Mouse (Mus musculus) gastrocnemius, adult 8-10 months (tissue): ENCODE results near the gene Ralbp1. TPM values are rescaled to one million over a fixed set of nuclear protein-coding genes. Genes with fewer than 3 reads are reported as not detected.

Experiments used
- DNase-seq, 2 experiments: peaks; one replicate each; pipeline ENCODE4 v3.0.0; 2022; ENCODE audit warnings: low spot score in 2 of 2
- total RNA-seq, 4 experiments: library from RNA; stranded (reverse); gene quantifications; 2 replicates each; pipeline ENCODE4 v1.2.4; 2022

Ralbp1 gene
- total RNA-seq, 4 experiments from 2014 or later, result 24.5 to 31.2 (median 28.6) TPM

DNA sequence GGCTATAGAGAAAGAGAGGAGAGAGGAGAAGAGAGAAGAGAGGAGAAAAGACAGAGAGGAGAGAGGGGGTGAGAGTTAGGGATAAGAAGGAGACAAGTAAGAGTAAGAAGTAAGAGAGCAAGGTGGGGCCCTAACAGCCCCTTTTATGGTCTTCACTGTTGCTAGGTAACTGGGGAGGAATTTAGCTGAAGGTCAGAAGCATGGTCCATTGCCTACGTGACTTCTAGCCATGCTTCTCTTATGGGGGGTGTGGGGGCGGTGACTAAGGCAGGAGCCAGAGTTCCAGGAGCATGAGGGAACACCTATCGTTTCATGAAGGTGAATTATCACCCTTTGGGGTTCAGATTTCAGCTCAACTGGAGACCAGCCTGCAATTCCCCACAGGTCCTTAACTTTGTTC is 10.4 kb upstream of the Ralbp1 start:
- DNase-seq, result no peak

DNA sequence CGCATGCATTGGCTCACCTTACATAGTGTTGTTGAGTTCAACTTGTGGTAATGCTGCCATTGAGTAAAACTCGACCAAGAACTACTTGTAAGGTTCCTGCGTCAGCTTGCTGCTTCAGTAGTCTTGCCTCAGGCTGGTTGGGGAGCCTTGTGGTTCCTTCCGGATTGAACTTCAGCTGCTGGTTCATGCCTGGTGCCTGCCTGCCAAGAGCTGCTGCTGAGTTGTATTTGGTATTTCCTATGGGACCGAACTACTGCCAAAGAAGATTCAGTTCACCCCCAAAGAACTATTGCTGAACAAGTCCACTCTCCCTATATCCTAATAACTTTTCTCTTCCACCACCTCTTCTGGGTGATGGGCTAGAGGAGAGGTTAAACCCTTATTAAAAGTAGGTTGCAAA is 3.9 kb upstream of the Ralbp1 start:
- no peak for DNase-seq

DNA sequence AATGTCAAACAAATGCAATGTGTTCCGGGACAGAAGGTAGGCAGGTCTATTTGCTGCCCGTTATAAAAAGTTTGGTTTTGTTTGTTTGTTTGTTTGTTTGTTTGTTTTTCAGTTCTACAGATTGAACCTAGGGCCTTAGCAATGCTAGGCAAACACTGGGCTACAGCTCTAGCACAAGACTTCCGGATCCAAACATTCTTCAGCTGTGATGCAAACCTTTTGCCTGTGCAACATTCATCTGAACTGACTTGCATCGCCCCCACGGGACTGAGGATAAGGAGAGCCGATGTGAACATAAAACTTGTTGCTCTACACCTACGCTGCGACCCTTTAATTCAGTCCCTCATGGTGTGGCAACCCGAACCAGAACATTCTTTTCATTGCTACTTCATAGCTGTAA is 973 bp upstream of the Ralbp1 start:
- no peak for DNase-seq

DNA sequence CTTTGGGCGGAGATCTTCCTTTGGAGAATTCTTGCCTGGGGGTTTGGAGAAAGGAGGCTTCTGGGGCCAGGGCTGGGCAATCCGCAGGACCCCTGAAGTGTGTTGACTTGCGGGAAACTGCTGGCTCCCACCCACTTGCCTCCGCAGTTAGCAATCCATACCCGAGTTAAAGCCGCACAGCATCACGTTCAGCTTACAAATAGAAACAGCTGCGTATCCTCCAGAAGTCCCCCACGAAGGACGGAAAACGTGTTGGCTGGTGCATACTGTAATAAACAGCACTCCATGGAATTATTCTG is 251 bp downstream of the Ralbp1 start:
- no peak for DNase-seq

DNA sequence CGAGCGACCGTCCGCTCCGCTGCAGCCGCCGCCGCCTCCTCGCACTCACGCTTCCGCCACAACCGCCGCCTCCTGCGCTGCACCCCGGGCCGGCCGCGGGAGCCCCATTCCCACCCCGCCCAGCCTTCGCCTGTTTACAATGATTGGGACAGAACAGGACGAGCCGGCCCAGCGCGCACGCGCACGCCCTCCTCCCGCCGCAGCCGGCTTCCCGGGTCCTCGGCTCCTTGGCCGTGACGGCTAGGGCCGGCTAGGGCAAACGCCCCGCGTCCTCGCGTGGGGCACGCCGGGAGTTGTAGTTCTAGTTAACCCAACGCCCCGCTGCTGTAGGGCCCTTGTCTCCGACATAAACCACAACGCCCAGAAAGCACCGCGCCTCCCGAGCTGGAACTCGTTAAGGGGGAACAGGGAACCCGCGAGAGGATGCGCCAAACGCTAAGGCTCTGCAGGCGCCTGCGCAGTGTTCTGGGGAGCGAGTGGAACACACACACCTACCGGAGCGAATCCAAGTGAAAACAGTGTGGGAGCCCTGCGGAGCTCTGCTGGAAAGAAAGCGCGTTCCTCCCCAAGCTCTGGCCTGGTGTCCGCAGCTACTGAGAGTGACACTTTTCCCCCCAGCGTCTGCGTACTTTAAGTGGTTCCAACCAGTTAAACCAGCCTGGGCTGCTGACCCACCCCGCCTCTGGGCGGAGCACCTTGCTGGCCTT is 754 bp downstream of the Ralbp1 start:
- peak; percentile 99 for DNase-seq

DNA sequence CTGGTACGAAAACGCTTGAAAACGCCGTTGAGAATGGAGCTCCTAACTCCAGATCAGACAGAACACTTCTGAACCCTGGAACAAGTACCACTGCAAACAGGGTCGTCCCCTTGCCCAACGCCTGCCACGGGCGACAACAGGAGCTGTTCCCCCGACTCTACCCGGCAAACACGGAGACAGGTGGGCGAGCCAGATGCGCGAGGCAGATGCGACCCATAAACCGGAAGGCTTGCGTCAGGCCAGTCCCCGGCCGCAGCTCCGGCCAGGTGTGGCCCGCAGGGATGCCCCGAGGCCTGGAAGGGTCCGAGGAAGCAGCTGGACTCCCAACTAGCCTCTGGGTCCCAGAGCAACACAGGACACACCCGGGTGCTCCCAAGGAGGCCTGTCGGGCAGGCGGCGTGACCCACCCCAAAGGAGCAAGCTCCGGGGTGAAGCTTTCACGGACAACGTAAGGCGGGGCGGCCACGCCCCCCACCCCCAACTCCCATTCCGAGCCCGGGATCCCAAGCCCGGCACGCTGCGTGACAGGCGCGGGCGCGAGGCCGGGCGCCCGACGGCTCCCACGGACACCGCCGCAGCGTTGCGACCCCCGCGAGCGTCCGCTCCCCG is 1.4 kb downstream of the Ralbp1 start:
- peak in 1 of 2 experiments; percentile 26 for DNase-seq

DNA sequence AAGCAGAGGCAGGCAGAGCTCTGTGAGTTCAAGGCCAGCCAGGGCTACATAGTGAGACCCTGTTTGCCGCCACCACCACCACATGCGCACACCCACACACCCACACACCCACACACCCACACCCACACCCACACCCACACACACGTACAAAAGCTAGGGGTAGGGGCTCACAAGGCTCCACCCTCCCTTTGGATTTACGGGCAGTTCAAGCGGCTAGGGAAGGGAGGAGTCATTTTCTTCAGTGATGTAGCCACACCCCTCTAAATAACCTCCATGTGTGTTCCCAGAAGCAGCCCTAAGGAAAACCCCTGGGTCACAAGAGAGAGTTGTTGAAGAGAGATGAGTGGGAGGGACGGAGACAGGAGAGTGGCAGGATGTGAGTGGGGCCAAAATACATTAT is 8.6 kb downstream of the Ralbp1 start:
- no peak for DNase-seq

DNA sequence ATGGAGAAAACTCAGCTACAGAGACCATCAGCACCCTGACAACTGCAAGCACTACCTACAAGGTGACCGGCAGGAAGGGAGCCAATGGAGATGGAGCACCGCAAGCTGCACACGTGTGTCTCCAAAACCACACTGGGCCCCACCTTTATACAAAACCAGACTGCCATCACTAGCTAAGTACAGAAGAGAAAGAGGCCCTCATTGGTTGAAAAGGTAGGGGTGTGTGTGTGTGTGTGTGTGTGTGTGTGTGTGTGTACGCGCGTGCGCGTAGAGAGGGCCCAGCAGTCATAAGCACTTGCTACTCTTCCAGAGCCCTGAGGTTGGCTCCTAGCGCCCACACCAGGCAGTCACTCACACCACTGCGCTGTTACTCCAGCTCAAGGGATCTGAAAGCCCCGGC is 11.8 kb downstream of the Ralbp1 start:
- DNase-seq, result no peak

DNA sequence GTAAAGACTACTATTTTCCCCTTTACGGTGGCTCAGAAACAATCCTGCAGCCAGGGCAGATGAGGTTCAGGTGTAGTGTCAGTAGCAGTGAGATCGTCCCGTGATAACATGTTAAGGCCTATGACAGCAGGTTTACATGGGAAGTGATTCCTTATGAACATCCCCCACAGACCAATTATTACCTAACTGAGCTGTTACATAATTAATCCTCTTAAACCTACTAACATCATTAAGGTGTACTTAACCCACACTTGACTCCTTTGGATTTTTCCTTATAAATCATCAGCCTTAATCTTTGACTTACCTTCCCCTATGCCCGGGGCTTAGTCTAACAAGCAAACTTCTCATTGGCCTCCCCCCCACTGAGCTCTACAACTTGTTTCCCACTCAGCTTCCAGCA is 12.4 kb downstream of the Ralbp1 start:
- DNase-seq, result no peak

DNA sequence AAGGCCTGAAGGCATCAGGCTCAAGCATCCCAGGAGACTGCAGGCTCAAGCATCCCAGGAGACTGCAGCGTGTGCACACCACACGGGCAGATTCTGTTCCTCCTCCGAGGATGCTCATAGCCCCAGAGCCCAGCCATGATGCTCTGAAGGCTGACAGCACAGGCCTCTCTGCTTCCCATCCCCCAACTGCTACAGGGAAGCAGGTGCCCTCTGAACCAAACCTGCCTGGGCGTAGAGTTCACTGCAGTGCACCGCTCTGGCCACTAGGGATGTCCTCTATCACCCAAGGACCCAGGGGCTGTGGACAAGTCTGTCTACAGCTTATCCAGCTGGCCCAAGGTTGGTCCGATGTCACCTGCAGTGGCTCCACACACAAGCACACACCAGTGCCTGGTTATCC is 12.9 kb downstream of the Ralbp1 start:
- no peak for DNase-seq

DNA sequence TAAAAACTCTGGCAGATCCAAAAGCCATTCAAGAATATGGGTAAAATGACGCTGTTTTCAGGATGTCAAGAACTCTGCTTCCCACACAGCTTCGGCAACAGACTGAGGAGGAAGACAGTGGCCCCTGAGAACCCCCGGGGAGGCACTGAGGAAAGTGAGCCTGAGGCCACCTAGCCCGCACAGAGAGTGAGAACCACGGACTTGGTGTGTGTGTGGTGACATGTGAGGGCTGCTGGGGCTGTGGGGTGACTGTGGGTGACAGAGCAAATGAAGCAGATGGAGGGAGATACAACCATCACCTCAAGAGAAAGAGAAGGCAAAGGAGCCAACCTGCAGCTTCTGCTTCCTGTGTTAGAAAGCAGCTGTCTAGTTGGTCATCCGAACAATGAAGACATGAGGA is 13.5 kb downstream of the Ralbp1 start:
- DNase-seq, result no peak

DNA sequence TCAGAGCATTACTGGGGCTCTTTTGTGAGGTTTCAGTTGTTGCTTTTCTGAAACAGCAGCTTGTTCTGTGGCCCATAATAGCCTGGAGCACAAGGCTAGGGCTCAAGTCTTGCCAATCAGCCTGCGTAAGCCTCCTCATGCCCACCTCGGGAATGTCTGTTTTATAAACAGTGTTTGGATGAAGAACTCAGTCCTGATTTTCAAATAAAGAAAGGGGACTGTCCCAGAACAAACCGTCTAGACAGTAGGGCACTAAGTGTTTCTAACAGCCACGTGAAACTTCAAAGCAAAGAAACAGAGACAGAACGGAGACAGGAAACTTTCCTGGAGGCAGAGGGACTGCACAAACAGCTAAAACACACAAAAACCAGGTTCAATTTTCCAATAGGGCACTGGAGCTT is 14.0 kb downstream of the Ralbp1 start:
- no peak for DNase-seq

DNA sequence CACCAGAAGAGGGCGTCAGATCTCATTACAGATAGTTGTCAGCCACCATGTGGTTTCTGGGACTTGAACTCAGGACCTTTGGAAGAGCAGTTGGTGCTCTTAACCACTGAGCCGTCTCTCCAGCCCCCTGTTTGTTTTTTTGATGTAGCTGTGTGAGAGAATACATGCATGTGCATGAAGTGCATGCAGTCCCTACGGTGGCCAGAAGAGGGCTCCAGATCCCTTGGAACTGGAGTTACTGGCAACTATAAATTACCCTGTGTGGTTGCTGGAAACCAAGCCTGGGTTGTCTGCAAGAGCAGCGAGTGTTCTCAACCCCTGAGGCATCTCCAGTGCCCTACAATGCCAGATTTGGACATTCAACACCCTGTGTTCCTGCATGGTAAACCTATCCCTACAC is 15.5 kb downstream of the Ralbp1 start:
- DNase-seq, result peak; percentile 68 to 74

DNA sequence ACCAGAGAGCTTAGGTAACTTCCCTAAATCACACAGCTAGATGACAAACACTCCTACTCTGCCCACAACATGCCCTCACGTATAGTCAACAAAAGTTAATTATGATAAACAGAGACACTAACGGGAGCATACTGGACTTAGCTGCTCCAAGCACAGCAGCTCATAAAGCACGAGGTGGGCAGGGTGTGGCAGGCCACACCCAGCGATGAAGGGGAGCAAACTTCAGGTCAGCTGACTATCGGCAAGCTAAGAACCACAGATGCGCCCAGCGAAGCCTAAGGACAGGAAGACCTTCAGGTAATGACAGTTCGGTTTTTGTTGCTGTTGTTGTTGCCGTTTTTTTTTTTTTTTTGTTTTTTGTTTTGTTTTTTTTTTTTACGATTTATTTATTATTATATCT is 15.9 kb downstream of the Ralbp1 start:
- no peak for DNase-seq

DNA sequence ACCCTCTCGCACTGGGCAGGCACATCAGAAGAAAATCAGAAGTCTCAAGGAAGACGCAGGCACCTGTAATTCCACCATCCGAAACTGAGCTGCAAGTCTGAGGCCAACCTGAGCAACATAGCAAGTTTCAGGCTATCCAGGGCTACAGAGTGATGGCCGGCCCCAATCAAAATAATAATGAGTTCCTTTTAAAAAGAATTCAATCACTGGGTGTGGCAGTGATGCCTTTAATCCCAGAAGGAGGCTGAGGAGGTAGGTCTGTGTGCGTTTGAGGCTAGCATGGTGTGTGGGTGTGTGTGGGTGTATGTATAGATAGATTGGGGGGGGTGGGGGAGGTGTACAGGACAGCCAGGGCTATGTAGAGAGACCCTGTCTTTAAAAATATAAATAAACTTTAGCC is 17.6 kb downstream of the Ralbp1 start:
- no peak for DNase-seq

DNA sequence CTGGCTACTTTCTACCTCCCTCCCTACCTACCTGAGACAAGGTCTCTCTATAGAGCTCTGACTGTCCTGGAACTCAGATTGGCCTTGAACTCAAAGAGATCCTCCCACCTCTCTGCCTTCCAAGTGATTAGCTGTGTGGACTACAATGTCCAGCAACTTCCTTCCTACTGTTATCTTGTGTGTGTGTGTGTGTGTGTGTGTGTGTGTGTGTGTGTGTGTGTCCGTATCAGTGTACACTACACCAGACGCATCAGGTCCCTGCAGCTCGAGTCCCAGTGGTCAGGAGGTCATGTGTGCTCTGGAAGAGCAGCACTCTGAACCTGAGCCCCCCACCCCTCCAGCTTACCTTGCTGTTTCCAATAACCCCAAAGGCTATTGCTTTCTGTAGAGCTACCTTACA is 19.4 kb downstream of the Ralbp1 start:
- no peak for DNase-seq

DNA sequence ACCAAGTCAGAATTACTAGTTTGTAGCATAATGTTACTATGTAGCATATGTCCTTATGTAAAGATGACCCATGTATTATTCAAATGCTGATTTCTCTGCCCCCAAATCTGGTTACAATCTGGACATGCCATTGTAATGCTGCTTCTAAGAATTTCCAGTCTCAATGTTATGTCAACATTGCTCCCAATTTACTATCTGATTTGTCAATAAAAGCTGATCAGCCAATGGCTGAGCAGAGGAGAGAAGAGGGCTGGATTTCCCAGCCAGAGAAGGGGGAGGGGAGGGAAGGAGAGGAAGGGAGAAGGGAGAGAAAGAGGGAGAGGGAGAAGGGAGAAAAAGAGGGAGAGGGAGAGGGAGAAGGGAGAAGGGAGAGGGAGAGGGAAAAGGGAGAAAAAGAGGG is 20.3 kb downstream of the Ralbp1 start:
- DNase-seq, result no peak

DNA sequence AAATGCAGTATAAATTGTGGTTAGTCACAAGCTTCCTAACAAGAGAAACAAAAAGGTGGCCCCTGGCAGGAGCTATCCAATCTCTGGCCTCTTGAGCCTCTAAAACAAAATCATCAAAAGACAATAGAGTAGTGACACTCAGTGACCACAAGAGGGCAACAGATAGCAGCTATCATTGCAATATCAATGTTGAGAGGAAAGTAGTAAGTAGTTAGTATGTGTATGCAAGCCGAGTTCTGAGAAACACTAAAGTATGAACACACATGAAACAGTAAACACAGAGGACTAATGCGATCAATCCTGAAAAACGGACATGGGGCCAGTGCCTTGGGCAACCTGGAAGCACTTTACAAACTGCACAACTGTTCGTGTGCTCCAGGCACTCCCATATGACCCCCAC is 20.9 kb downstream of the Ralbp1 start:
- no peak for DNase-seq

DNA sequence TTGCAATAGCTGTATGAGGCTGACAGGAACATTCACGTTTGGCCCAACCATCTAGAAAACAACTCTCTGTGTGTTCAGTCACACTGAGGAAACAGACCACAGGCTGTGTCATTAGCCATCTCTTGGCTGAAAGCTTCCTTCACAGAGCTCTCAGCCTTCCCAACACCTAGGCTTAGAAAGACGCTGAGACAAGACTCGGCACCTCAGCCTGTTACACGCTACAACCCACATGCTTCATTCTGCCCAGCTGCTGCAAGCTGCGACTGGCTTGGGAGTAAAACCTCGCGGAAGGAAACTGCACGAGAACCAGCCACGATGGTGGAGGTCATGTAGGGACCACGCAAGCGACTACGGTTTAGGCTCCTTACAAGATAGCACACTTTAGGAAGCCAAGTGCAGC is 21.8 kb downstream of the Ralbp1 start:
- no peak for DNase-seq

DNA sequence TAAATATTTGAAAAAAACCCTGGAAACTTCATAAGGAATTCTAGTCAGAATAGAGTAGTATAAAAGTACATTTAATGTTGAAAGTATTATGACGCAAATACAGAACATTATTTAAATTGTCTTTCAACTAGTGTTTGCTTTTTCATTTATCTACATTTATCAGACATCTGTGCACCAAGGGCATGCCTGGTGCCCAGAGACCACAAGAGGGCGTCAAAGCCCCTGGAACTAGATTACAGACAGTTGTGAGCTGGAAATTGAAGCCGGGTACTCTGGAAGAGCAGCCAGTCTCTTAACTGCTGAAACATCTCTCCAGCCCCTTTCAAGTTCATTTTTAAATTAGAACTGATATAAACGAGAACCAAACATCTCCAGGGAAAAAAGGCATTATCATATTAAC is 23.0 kb downstream of the Ralbp1 start:
- DNase-seq, result peak in 1 of 2 experiments; percentile 30

DNA sequence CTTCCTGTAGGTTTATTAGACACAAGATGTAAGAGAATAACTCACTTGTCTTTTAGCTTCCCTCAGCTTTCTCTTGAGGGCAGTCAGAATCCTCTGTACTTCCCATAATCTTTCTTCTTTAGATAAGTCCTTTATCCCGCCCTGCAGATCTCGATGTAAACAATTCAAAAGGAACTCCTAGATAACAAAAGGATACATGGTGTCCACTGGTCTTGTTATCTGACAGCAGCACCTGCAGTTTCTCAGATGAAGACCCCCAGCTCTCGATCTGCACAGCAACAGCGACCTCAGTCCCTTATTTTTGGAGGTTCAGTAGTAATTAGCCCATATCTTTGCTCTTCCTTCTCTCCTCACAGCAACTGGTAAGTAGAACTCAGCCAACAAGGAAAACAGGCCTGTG is 28.0 kb downstream of the Ralbp1 start:
- DNase-seq, result no peak

DNA sequence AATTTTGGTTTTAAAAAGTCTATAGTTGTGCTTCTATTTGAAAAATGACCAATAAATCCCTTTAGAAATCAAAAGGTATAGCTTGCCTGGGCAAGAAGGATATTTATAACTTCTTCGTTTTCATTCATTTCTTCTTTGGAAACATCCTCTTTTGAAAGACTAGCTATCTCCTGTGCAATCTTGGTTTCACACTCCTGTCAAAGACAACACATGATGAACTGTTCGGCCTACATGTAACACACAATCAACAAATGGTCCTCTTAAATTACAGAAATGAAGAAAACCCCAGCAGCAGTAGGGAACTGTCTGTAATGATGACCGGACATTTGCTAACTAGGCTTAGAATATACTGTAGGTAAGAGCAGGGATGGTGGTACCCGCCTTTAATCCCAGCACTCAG is 31.6 kb downstream of the Ralbp1 start:
- DNase-seq, result no peak

DNA sequence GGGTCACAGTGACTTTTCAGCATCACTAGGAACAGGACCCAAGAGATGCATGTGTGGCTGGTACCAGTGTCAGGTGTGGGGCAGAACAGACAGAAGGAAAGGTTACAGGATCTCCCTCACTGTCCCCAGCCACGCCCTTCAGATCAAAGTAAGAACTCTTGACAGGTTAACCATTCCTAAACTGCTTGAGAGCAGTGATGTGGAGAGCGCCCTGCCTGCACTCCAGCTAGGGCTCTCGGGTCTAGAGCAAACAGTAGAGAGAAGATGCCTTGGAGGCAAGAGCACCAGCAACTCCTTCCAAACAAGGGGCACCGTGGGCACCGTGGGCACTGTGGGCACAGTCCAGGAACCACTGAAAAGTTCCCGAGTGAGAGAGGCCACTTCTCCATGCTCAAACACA is 32.3 kb downstream of the Ralbp1 start:
- no peak for DNase-seq

DNA sequence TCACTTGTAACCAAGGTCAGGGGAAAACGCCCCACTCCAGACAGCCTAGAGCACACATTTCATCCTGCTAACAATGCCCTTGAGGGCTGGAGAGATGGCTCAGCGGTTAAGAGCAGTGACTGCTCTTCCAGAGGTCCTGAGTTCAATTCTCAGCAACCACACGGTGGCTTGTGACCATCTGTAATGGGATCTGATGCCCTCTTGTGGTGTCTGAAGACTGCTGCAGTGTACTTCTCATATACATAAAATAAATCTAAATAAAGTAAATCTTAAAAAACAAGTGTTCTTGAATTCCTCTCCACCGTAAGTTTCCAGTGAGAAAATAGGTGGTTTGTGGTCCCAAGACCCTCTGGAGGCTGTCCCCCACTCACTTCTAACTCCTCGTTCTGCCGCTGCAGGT is 33.8 kb downstream of the Ralbp1 start:
- no peak for DNase-seq
